Mouse (Mus musculus): ENCODE measurements around the gene Gas7. TPM values are rescaled to one million over a fixed set of nuclear protein-coding genes. Genes with fewer than 3 reads are reported as not detected.

The Gas7 gene
- 15.6 and 19.4 TPM in 2 replicates for polyA plus RNA-seq (2014; fragmentation: Nextera tagmentation; extraction: Ambion mirVana)

DNA sequence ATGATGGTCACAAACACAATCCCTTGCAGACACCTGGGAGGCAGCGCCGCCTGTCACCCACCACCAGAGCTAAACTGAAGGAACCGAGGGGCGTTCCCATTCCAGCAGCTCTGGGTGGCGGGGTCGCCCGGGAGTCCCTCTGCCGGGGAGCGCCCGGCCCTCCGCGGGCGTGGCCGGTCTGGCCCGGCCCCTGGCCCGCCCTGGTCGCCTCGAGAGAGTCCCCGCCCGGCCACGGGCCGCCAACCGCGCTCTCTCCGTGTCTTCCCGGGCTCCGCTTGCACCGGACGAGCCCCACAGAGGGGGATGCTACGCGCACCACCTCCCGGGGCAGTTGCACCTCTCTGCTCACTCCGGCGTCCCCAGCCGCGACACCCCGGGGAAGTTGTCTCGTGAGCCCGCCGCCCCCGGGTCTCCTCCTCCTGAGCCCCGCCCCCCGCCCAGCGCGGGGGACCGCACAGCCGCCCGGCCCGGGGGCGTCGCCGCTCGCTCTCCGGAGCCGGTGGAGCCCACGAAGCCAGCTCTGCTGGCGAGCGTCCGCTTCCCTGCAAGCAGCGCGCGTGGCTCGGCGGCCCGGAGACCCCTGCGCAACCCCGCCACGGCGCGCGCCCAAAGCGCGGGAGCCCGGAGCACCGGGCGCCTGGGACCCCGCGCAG lies at the start of gene Gas7:
Gene Gas7 (plus strand): TSS at position 564 of the 653 bp plus-strand sequence.
- Histone ChIP-seq H3K4me3 (ENCODE audit: low read depth, low read length) (peak within 1 kb of the TSS; percentile 77), H3K4me2 (ENCODE audit: low read depth, low read length) (peak within 1 kb of the TSS; percentile 99), H3K9ac (ENCODE audit: low read depth, low read length) (peak within 1 kb of the TSS; percentile 79), H3K9me3 (ENCODE audit: control insufficient read depth, low read length) (no peaks in the 10 kb centered on the region), H3K27ac (replicated peaks; ENCODE audit: low read depth, low read length) (no peak within 1 kb of the TSS), H3K36me3 (ENCODE audit: control insufficient read depth, insufficient read depth, low read length) (no peaks in the 10 kb centered on the region), H3K4me1 (ENCODE audit: control insufficient read depth, insufficient read depth, low read length) (peaks cover 6% of the 10 kb centered on the region; the same call in 1 of the 2 replicates), H3K27me3 (replicated peaks; ENCODE audit: control insufficient read depth, insufficient read depth, low read length) (peaks cover 10% of the 10 kb centered on the region; the same call in 1 of the 2 replicates)
- WGBS, result 0% methylated on average over 20 of the region's 78 CpGs
- DNase-seq (ENCODE audit: low spot score), result peak; percentile 70
- ATAC-seq (ENCODE audit: low read depth), result peak; percentile 92

DNA sequence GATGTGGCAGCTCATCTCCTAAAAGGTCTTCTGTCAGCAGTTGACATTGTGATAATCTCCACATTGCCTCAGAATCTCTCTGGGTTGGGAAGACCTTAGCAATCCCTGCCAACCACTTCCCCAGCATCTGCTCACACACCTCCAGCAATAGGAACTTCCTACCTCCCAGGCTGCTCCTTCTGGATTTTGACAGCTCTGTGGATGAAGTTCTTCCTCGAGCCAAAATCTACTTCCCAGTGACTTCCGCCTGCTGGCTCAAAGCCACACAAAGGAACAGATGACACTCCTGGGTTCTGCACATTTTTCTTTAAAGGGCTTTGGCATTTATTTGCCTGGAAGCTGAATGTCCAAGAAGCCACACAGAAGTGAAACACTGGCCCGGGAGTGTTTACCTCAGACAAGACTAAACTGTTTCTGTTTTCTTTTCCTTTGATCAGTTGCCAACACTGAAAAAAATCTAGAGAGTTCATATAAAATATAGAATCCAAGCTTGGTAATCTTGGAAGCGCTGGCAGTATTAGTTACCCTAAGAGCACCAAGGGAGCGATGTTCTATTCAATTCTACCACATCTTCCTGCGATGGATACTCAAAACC lies 40.8 kb upstream of the Gas7 start:
- DNase-seq (ENCODE audit: low spot score) (no peak), ATAC-seq (ENCODE audit: low read depth) (no peak)
- no peaks in the 10 kb centered on the region for H3K36me3 ChIP-seq (ENCODE audit: control insufficient read depth, insufficient read depth, low read length)
- no peak overlapping the region for H3K27ac ChIP-seq (replicated peaks; ENCODE audit: low read depth, low read length)
- H3K27me3 ChIP-seq (replicated peaks; ENCODE audit: control insufficient read depth, insufficient read depth, low read length), result no peaks in the 10 kb centered on the region
- no peaks in the 10 kb centered on the region for H3K9me3 ChIP-seq (ENCODE audit: control insufficient read depth, low read length)
- no peak overlapping the region for H3K9ac ChIP-seq (ENCODE audit: low read depth, low read length)
- WGBS, result 70% methylated on average over 6 of the region's 6 CpGs
- H3K4me2 ChIP-seq (ENCODE audit: low read depth, low read length), result no peak overlapping the region
- H3K4me3 ChIP-seq (ENCODE audit: low read depth, low read length), result no peak overlapping the region
- H3K4me1 ChIP-seq (ENCODE audit: control insufficient read depth, insufficient read depth, low read length), result no peaks in the 10 kb centered on the region

DNA sequence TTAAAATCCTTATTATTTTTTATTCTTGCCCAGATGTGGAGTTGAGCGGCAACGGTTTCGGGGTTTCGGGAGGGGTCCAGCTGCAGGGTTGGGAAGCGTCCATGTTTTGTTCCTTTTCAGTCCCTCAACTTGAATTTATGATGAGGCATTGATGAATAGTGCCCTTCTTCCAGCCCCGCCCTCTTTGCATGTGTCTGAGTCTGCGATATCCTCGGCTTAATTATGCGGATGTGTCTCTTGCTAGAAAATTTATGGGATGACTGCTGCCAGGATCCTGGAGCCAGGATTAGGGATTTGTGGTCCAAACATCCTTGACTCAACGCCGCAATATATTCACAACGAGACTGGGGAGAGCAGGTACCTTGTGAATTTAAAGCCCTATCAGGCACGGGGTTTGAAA lies 31.7 kb upstream of the Gas7 start:
- Histone ChIP-seq H3K9me3 (ENCODE audit: control insufficient read depth, low read length) (no peaks in the 10 kb centered on the region), H3K4me1 (ENCODE audit: control insufficient read depth, insufficient read depth, low read length) (no peaks in the 10 kb centered on the region), H3K36me3 (ENCODE audit: control insufficient read depth, insufficient read depth, low read length) (no peaks in the 10 kb centered on the region), H3K4me3 (ENCODE audit: low read depth, low read length) (no peak overlapping the region), H3K4me2 (ENCODE audit: low read depth, low read length) (no peak overlapping the region), H3K27me3 (replicated peaks; ENCODE audit: control insufficient read depth, insufficient read depth, low read length) (no peaks in the 10 kb centered on the region), H3K27ac (replicated peaks; ENCODE audit: low read depth, low read length) (no peak overlapping the region), H3K9ac (ENCODE audit: low read depth, low read length) (no peak overlapping the region)
- 72% methylated on average over 13 of the region's 13 CpGs for WGBS
- no peak for DNase-seq (ENCODE audit: low spot score)
- ATAC-seq (ENCODE audit: low read depth), result no peak

DNA sequence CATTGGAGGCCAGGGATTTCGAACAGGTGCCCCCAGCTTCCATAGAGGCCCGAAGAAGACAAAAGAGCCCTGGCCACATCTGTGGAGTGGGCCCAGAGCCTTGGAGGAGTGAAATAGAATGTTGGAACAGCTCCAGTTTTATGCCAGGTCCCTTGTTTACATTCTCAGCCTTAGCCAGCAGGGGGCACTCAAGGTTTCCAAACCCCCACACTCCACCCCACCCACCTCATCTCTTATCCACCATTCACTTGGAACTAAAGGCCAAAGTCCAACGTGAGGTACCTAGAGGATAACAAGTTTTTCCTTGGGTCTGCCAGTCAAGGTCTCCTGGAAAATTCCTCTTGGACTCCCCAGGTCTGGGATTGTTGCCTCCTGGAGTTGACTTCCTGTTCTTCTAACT lies 27.0 kb upstream of the Gas7 start:
- H3K4me2 ChIP-seq (ENCODE audit: low read depth, low read length), result no peak overlapping the region
- no peaks in the 10 kb centered on the region for H3K9me3 ChIP-seq (ENCODE audit: control insufficient read depth, low read length)
- no peak overlapping the region for H3K9ac ChIP-seq (ENCODE audit: low read depth, low read length)
- H3K27ac ChIP-seq (replicated peaks; ENCODE audit: low read depth, low read length), result no peak overlapping the region
- peak; percentile 13 for DNase-seq (ENCODE audit: low spot score)
- 35% methylated on average over 3 of the region's 3 CpGs for WGBS
- no peak overlapping the region for H3K4me3 ChIP-seq (ENCODE audit: low read depth, low read length)
- no peak for ATAC-seq (ENCODE audit: low read depth)
- no peaks in the 10 kb centered on the region for H3K36me3 ChIP-seq (ENCODE audit: control insufficient read depth, insufficient read depth, low read length)
- no peaks in the 10 kb centered on the region for H3K27me3 ChIP-seq (replicated peaks; ENCODE audit: control insufficient read depth, insufficient read depth, low read length)
- 0 out of 2 replicates have a peak, but pooled peaks cover 2% of the 10 kb centered on the region for H3K4me1 ChIP-seq (ENCODE audit: control insufficient read depth, insufficient read depth, low read length)

DNA sequence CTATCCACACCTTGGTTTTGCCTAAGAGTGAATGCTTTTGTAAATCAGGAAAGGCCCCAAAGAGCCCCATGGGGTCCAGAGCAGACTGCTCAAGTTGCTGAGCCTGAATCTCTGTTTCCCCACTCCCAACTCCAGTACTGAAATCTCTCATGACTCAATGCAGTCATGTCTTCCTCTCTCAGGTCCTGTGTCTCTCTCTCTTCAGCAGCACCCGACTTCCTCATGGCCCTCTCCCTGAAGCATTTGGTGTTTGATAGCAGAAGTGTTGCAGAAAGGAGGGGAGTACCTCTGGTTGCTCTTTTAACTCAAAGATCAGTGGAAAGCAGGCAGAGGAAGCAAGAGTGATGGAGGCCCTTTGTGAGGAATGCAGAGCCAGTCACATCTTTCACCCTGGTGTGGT lies 25.4 kb upstream of the Gas7 start:
- H3K4me2 ChIP-seq (ENCODE audit: low read depth, low read length), result no peak overlapping the region
- H3K4me3 ChIP-seq (ENCODE audit: low read depth, low read length), result no peak overlapping the region
- H3K36me3 ChIP-seq (ENCODE audit: control insufficient read depth, insufficient read depth, low read length), result no peaks in the 10 kb centered on the region
- H3K4me1 ChIP-seq (ENCODE audit: control insufficient read depth, insufficient read depth, low read length), result 0 out of 2 replicates have a peak, but pooled peaks cover 2% of the 10 kb centered on the region
- no peaks in the 10 kb centered on the region for H3K27me3 ChIP-seq (replicated peaks; ENCODE audit: control insufficient read depth, insufficient read depth, low read length)
- no peak overlapping the region for H3K27ac ChIP-seq (replicated peaks; ENCODE audit: low read depth, low read length)
- ATAC-seq (ENCODE audit: low read depth) (no peak), DNase-seq (ENCODE audit: low spot score) (no peak)
- 67% methylated on average over 1 of the region's 1 CpGs for whole genome bisulfite sequencing
- H3K9ac ChIP-seq (ENCODE audit: low read depth, low read length), result no peak overlapping the region
- no peaks in the 10 kb centered on the region for H3K9me3 ChIP-seq (ENCODE audit: control insufficient read depth, low read length)

DNA sequence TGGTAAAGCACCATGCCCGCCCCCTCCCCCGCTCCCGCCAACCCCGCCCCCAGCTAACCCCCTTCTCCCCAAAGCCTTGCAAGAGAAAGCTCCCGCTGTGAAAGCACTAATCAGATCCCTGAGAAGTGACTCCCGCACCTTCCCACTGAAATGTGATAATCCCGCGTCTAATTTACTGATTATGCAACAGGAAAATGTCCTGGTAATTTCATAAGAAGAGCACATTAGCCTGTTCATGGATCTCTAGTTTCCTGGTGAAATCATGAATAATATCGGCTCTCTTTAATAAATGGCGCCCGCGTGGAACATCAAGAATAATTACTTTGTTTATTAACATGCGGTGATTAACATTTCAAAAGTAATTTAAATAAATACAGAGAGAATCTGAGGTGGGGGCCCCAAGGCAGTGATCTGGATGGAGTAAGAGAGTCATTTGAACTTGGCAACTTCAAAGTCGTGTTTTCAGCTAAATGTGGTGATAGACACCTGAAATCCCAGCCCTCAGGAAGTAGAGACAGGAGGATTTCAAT lies 24.1 kb upstream of the Gas7 start:
- Histone ChIP-seq H3K27me3 (replicated peaks; ENCODE audit: control insufficient read depth, insufficient read depth, low read length) (no peaks in the 10 kb centered on the region), H3K36me3 (ENCODE audit: control insufficient read depth, insufficient read depth, low read length) (no peaks in the 10 kb centered on the region), H3K4me1 (ENCODE audit: control insufficient read depth, insufficient read depth, low read length) (0 out of 2 replicates have a peak, but pooled peaks cover 2% of the 10 kb centered on the region), H3K4me3 (ENCODE audit: low read depth, low read length) (no peak overlapping the region), H3K9ac (ENCODE audit: low read depth, low read length) (no peak overlapping the region), H3K9me3 (ENCODE audit: control insufficient read depth, low read length) (no peaks in the 10 kb centered on the region), H3K27ac (replicated peaks; ENCODE audit: low read depth, low read length) (no peak overlapping the region), H3K4me2 (ENCODE audit: low read depth, low read length) (peak overlapping the region; percentile 8)
- WGBS, result 31% methylated on average over 14 of the region's 14 CpGs
- DNase-seq (ENCODE audit: low spot score), result peak; percentile 33
- ATAC-seq (ENCODE audit: low read depth), result no peak

DNA sequence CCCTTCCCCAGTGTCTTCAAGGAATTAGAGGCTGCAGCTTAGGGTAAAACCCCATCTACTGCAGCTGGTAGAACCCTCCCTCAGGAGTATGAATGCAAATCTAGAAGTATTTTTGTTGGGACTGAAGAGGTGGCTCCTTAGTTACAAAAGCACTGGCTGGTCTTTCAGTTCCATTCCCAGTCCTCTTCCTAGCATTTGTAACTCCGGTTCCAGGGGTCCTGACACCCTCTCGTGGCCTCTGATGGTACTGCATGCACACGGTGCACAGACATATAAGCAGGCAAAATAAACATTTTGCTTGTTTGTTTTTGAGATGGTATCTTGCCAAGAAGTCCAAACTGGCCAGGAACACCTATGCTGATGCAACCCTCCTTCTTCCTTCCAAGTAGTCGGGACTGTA lies 23.4 kb upstream of the Gas7 start:
- Histone ChIP-seq H3K4me1 (ENCODE audit: control insufficient read depth, insufficient read depth, low read length) (0 out of 2 replicates have a peak, but pooled peaks cover 2% of the 10 kb centered on the region), H3K4me3 (ENCODE audit: low read depth, low read length) (no peak overlapping the region), H3K36me3 (ENCODE audit: control insufficient read depth, insufficient read depth, low read length) (no peaks in the 10 kb centered on the region), H3K4me2 (ENCODE audit: low read depth, low read length) (no peak overlapping the region), H3K9ac (ENCODE audit: low read depth, low read length) (no peak overlapping the region), H3K27ac (replicated peaks; ENCODE audit: low read depth, low read length) (no peak overlapping the region), H3K27me3 (replicated peaks; ENCODE audit: control insufficient read depth, insufficient read depth, low read length) (no peaks in the 10 kb centered on the region), H3K9me3 (ENCODE audit: control insufficient read depth, low read length) (no peaks in the 10 kb centered on the region)
- WGBS, result 64% methylated on average over 4 of the region's 4 CpGs
- no peak for ATAC-seq (ENCODE audit: low read depth)
- no peak for DNase-seq (ENCODE audit: low spot score)

DNA sequence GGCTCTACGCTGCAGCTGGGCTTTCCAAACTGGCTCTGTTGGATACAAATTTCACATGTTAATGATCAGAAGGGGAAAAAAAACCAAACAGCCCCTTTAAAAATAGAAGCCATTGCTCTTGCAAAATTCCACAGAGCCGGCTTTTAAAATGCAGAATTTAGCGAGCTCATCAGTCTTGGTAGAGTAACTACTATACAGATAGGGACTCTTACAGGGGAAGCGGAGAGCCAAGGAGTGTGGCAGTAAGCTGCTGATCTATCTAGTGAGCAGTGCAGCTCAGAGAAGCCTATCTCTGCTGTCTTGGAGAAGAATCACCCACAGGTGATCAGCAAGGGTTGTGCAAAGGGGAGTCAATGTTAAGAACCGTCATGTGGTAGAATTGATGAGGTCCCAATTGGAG lies 21.5 kb upstream of the Gas7 start:
- 86% methylated on average over 5 of the region's 5 CpGs for WGBS
- H3K27ac ChIP-seq (replicated peaks; ENCODE audit: low read depth, low read length), result no peak overlapping the region
- no peak for DNase-seq (ENCODE audit: low spot score)
- no peaks in the 10 kb centered on the region for H3K36me3 ChIP-seq (ENCODE audit: control insufficient read depth, insufficient read depth, low read length)
- no peak overlapping the region for H3K9ac ChIP-seq (ENCODE audit: low read depth, low read length)
- H3K4me3 ChIP-seq (ENCODE audit: low read depth, low read length), result no peak overlapping the region
- no peaks in the 10 kb centered on the region for H3K27me3 ChIP-seq (replicated peaks; ENCODE audit: control insufficient read depth, insufficient read depth, low read length)
- 0 out of 2 replicates have a peak, but pooled peaks cover 2% of the 10 kb centered on the region for H3K4me1 ChIP-seq (ENCODE audit: control insufficient read depth, insufficient read depth, low read length)
- no peaks in the 10 kb centered on the region for H3K9me3 ChIP-seq (ENCODE audit: control insufficient read depth, low read length)
- H3K4me2 ChIP-seq (ENCODE audit: low read depth, low read length), result no peak overlapping the region
- ATAC-seq (ENCODE audit: low read depth), result no peak

All from embryonic facial prominence, embryonic 14.5 days (tissue).